Comparison of ENCODE assay signal across 10 mouse cellular contexts in genomic region chr2:75661106-75661505, GRCm38 (mm10). TPM values are rescaled to one million over a fixed set of nuclear protein-coding genes. Genes with fewer than 3 reads are reported as not detected.
DNase-seq lines count a peak whose midpoint lies in the region; ATAC-seq and TF ChIP-seq lines count a peak whose summit lies in the region.
"Had no signal": no experiment of that assay in that cellular context is flagged by ENCODE, and none has a peak within 500 bp of the region (broad histone marks: within the 10 kb centered on the region; RNA-seq: fewer than 3 reads in every experiment).

No protein-coding gene starts in this region.

- peaks cover 23% of the 10 kb centered on the region for H3K4me1 ChIP-seq in forebrain, embryonic 10.5 days
- peaks cover 14% of the 10 kb centered on the region for H3K4me1 ChIP-seq in limb, embryonic 11.5 days (ENCODE audit: control insufficient read depth, insufficient read depth, low read length)
- H3K4me1 ChIP-seq in neural tube, embryonic 13.5 days (replicated peaks): peaks cover 27% of the 10 kb centered on the region

- no peak overlapping the region for H3K27ac ChIP-seq in layer of hippocampus, adult 2 months
- H3K27ac ChIP-seq in forebrain, embryonic 10.5 days: peak overlapping the region; percentile 100; the same call in 1 of the 2 replicates
- no peak overlapping the region for H3K27ac ChIP-seq in limb, embryonic 11.5 days (replicated peaks; ENCODE audit: low read depth, low read length)
- H3K27ac ChIP-seq in neural tube, embryonic 13.5 days (replicated peaks): no peak overlapping the region

- no peak for TF ChIP-seq CTCF in layer of hippocampus, adult 2 months (conservative IDR thresholded peaks at IDR 0.05)

- no peak for DNase-seq in layer of hippocampus, adult 2 months (ENCODE audit: low spot score in 2 of 2)
- DNase-seq in layer of hippocampus, adult 9-11 months: no peak
- no peak for DNase-seq in forebrain, embryonic 10.5 days (ENCODE audit: extremely low spot score, low spot score)
- peak; percentile 19 for DNase-seq in limb, embryonic 11.5 days (ENCODE audit: low spot score)
- DNase-seq in T-cell, adult 2 months (ENCODE audit: low spot score): no peak
- no peak for DNase-seq in frontal cortex, postnatal 36 days (ENCODE audit: low spot score in 2 of 2)
- DNase-seq: cerebellum, adult 8-10 months; kidney, postnatal 25 days had no signal

- no peak for ATAC-seq in limb, embryonic 11.5 days (ENCODE audit: insufficient number of reproducible peaks, low FRiP score, low TSS enrichment, low read depth)
- ATAC-seq in neural tube, embryonic 13.5 days (ENCODE audit: low read depth): no peak
- no peak for ATAC-seq in erythroid progenitor cell, adult 5-6 weeks (replicated peaks; ENCODE audit: low FRiP score, poor library complexity, severe bottlenecking)

- H3K4me2 ChIP-seq in limb, embryonic 11.5 days (ENCODE audit: low read depth, severe bottlenecking): peak overlapping the region; percentile 78
- H3K4me2 ChIP-seq in neural tube, embryonic 13.5 days: peak overlapping the region; percentile 95

- H3K27me3 ChIP-seq in forebrain, embryonic 10.5 days (ENCODE audit: poor library complexity, severe bottlenecking): no peaks in the 10 kb centered on the region
- H3K27me3 ChIP-seq in limb, embryonic 11.5 days (ENCODE audit: control insufficient read depth, insufficient read depth, low read length): no peaks in the 10 kb centered on the region
- H3K27me3 ChIP-seq in neural tube, embryonic 13.5 days: no peaks in the 10 kb centered on the region

- WGBS in forebrain, embryonic 10.5 days: 63% methylated on average over 2 of the region's 2 CpGs
- 39% methylated on average over 2 of the region's 2 CpGs for WGBS in limb, embryonic 11.5 days
- 45% methylated on average over 2 of the region's 2 CpGs for WGBS in neural tube, embryonic 13.5 days

- peaks cover 47% of the 10 kb centered on the region for H3K36me3 ChIP-seq in forebrain, embryonic 10.5 days (replicated peaks)
- peaks cover 5% of the 10 kb centered on the region for H3K36me3 ChIP-seq in limb, embryonic 11.5 days (ENCODE audit: control insufficient read depth, insufficient read depth, low read length)
- H3K36me3 ChIP-seq in neural tube, embryonic 13.5 days: peaks cover 30% of the 10 kb centered on the region

- H3K4me3 ChIP-seq in layer of hippocampus, adult 2 months: peak overlapping the region; percentile 93
- peak overlapping the region; percentile 93 for H3K4me3 ChIP-seq in forebrain, embryonic 10.5 days
- peak overlapping the region; percentile 96 for H3K4me3 ChIP-seq in limb, embryonic 11.5 days (ENCODE audit: low read depth, low read length)
- peak overlapping the region; percentile 90 for H3K4me3 ChIP-seq in neural tube, embryonic 13.5 days

- H3K9me3 ChIP-seq in forebrain, embryonic 10.5 days: no peaks in the 10 kb centered on the region
- no peaks in the 10 kb centered on the region for H3K9me3 ChIP-seq in limb, embryonic 11.5 days (ENCODE audit: control insufficient read depth, low read length)
- H3K9me3 ChIP-seq in neural tube, embryonic 13.5 days: no peaks in the 10 kb centered on the region

- H3K9ac ChIP-seq in limb, embryonic 11.5 days (ENCODE audit: low read length): no peak overlapping the region; the same call in 1 of the 2 replicates
- H3K9ac ChIP-seq in neural tube, embryonic 13.5 days: peak overlapping the region; percentile 98

RNA-seq across cellular contexts. Expression of gene Hnrnpa3, which starts 2.0 kb away (rescaled TPM):
- total RNA-seq in layer of hippocampus, adult 2 months (2021): 100 to 1,000 TPM; 305 to 319 TPM
- 405 and 428 TPM in 2 replicates for polyA plus RNA-seq in forebrain, embryonic 10.5 days (2016; fragmentation: Nextera tagmentation; extraction: Ambion mirVana)
- 326 and 364 TPM in 2 replicates for polyA plus RNA-seq in limb, embryonic 11.5 days (2014; fragmentation: Nextera tagmentation; extraction: Ambion mirVana)
- polyA plus RNA-seq in neural tube, embryonic 13.5 days (2015; fragmentation: Nextera tagmentation; extraction: Ambion mirVana): 219 and 224 TPM in 2 replicates
- total RNA-seq in erythroid progenitor cell, adult 5-6 weeks (2015; ENCODE audit: low replicate concordance): 321 and 355 TPM in 2 replicates
- 329 and 477 TPM in 2 replicates for total RNA-seq in erythroid progenitor cell, adult 5-6 weeks (2017; ENCODE audit: low replicate concordance)

RNA-seq across cellular contexts. Expression of gene Nfe2l2, which starts 43.3 kb away (rescaled TPM):
- total RNA-seq in layer of hippocampus, adult 2 months (2021): 10 to 100 TPM; 12.6 to 13.6 TPM
- polyA plus RNA-seq in forebrain, embryonic 10.5 days (2016; fragmentation: Nextera tagmentation; extraction: Ambion mirVana): 23.8 and 26.5 TPM in 2 replicates
- polyA plus RNA-seq in limb, embryonic 11.5 days (2014; fragmentation: Nextera tagmentation; extraction: Ambion mirVana): 42.1 and 45.3 TPM in 2 replicates
- polyA plus RNA-seq in neural tube, embryonic 13.5 days (2015; fragmentation: Nextera tagmentation; extraction: Ambion mirVana): 16.4 and 19.1 TPM in 2 replicates
- 83.6 and 99.3 TPM in 2 replicates for total RNA-seq in erythroid progenitor cell, adult 5-6 weeks (2015; ENCODE audit: low replicate concordance)
- total RNA-seq in erythroid progenitor cell, adult 5-6 weeks (2017; ENCODE audit: low replicate concordance): 63.1 and 65.1 TPM in 2 replicates
